Mouse (Mus musculus): Measurements from ENCODE around the gene Nat9.

The Nat9 gene

GRCm38 (mm10) chr11:115215123-115215522, 27.5 kb upstream of the Nat9 start:
- no peak for DNase-seq (ENCODE audit: low spot score)

- no peak for DNase-seq (ENCODE audit: low spot score)
Measured at GRCm38 (mm10) chr11:115212116-115212515, 24.5 kb upstream of the Nat9 start.

- no peak for DNase-seq (ENCODE audit: low spot score)
Measured at GRCm38 (mm10) chr11:115209958-115210357, 22.3 kb upstream of the Nat9 start.

- no peak for DNase-seq (ENCODE audit: low spot score)
Measured at GRCm38 (mm10) chr11:115208776-115209732, 21.4 kb upstream of the Nat9 start.

- no peak for DNase-seq (ENCODE audit: low spot score)
Measured at GRCm38 (mm10) chr11:115208126-115208525, 20.5 kb upstream of the Nat9 start.

GRCm38 (mm10) chr11:115202756-115203155, 15.1 kb upstream of the Nat9 start:
- no peak for DNase-seq (ENCODE audit: low spot score)

GRCm38 (mm10) chr11:115202316-115202715, 14.7 kb upstream of the Nat9 start:
- peak; percentile 83 for DNase-seq (ENCODE audit: low spot score)

GRCm38 (mm10) chr11:115200520-115200919, 12.9 kb upstream of the Nat9 start:
- no peak for DNase-seq (ENCODE audit: low spot score)

- DNase-seq (ENCODE audit: low spot score), result no peak
Measured at GRCm38 (mm10) chr11:115198932-115199384, 11.3 kb upstream of the Nat9 start.

GRCm38 (mm10) chr11:115197558-115197957, 9.9 kb upstream of the Nat9 start:
- no peak for DNase-seq (ENCODE audit: low spot score)

GRCm38 (mm10) chr11:115195933-115196332, 8.3 kb upstream of the Nat9 start:
- no peak for DNase-seq (ENCODE audit: low spot score)

- DNase-seq (ENCODE audit: low spot score), result no peak
Measured at GRCm38 (mm10) chr11:115194693-115195092, 7.0 kb upstream of the Nat9 start.

GRCm38 (mm10) chr11:115192180-115192579, 4.5 kb upstream of the Nat9 start:
- peak; percentile 52 for DNase-seq (ENCODE audit: low spot score)

GRCm38 (mm10) chr11:115189304-115189703, 1.6 kb upstream of the Nat9 start:
- no peak for DNase-seq (ENCODE audit: low spot score)

GRCm38 (mm10) chr11:115188539-115189231, 1.0 kb upstream of the Nat9 start:
- no peak for DNase-seq (ENCODE audit: low spot score)

- peak; percentile 99 for DNase-seq (ENCODE audit: low spot score)
Measured at GRCm38 (mm10) chr11:115187224-115187639, 427 bp downstream of the Nat9 start, which contains the start of gene Tmem104. Tmem104 (plus strand) TSS chr11:115187487.

GRCm38 (mm10) chr11:115184973-115185372, 2.7 kb downstream of the Nat9 start:
- no peak for DNase-seq (ENCODE audit: low spot score)

- DNase-seq (ENCODE audit: low spot score), result peak; percentile 79
Measured at GRCm38 (mm10) chr11:115181913-115182638, 5.6 kb downstream of the Nat9 start.

- no peak for DNase-seq (ENCODE audit: low spot score)
Measured at GRCm38 (mm10) chr11:115179881-115180280, 7.8 kb downstream of the Nat9 start.

GRCm38 (mm10) chr11:115179191-115179590, 8.5 kb downstream of the Nat9 start:
- peak; percentile 41 for DNase-seq (ENCODE audit: low spot score)

GRCm38 (mm10) chr11:115178766-115179165, 8.9 kb downstream of the Nat9 start:
- no peak for DNase-seq (ENCODE audit: low spot score)

GRCm38 (mm10) chr11:115177559-115178195, 10.0 kb downstream of the Nat9 start:
- no peak for DNase-seq (ENCODE audit: low spot score)

All from layer of hippocampus, adult 11-12 months (tissue).